ENCODE assay signal across 9 mouse cellular contexts in the genomic region with DNA sequence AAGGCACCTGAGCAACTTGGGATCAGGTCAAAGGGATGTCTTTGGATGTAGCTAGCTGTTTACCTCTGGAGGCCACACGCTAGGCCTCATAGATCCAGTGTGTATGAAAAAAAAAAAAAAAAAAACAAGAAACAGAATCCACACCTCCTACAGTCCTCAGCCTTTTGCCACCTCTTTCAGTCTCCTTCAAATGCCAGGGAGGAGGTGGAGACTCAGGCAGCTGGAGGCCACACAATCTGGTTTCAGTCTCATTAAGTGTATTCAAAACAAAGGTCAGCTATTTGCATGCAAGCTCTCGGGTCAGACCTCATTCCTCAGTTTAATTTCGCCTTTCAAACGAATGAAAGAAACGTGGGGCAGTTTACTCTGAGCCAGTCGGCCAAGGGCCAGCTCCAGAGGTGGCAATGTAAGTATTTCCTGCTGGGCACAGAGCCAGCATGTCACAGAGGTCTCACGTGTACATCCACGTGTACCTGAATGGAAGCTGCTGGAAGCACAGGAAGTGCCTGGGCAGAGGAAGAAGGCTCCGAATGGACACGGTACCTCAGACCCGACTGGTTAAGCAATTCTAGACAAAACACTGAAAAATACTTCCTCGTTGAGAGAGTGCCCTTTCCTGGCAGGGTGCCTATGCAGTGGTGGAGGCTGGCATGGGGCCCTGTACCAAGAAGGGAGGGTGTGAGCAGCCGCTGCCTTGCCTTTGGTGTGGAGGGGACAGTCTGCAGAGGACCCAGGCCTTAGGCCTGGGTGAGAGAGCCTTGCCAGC.
DNase-seq lines count a peak whose midpoint lies in the region; ATAC-seq lines count a peak whose summit lies in the region.
"Had no signal": no experiment of that assay in that cellular context is flagged by ENCODE, and none has a peak within 500 bp of the region (broad histone marks: within the 10 kb centered on the region; RNA-seq: fewer than 3 reads in every experiment).

No protein-coding gene starts in this region.

- H3K4me1 ChIP-seq in hindbrain, embryonic 16.5 days (ENCODE audit: control insufficient read depth, insufficient read depth, low read depth, low read length), result peaks cover 42% of the 10 kb centered on the region

- no peak overlapping the region for H3K4me2 ChIP-seq in hindbrain, embryonic 16.5 days (ENCODE audit: low read length)

- H3K9me3 ChIP-seq in hindbrain, embryonic 16.5 days (ENCODE audit: control insufficient read depth, low read length), result no peaks in the 10 kb centered on the region

- peak overlapping the region; percentile 49 for H3K27ac ChIP-seq in hindbrain, embryonic 16.5 days (ENCODE audit: low read depth, low read length)

- no peaks in the 10 kb centered on the region for H3K36me3 ChIP-seq in hindbrain, embryonic 16.5 days (ENCODE audit: control insufficient read depth, insufficient read depth, low read length)

- no peak overlapping the region for H3K4me3 ChIP-seq in hindbrain, embryonic 16.5 days (ENCODE audit: low read length)
- H3K4me3 ChIP-seq: erythroblast, embryonic 14.5 days had no signal

- no peaks in the 10 kb centered on the region for H3K27me3 ChIP-seq in hindbrain, embryonic 16.5 days (replicated peaks; ENCODE audit: control insufficient read depth, insufficient read depth, low read length)

- no peak for ATAC-seq in cerebellum, adult (ENCODE audit: insufficient number of reproducible peaks, low FRiP score, low TSS enrichment)
- ATAC-seq in hindbrain, embryonic 16.5 days, result peak; percentile 46

- 19% methylated on average over 13 of the region's 13 CpGs for WGBS in hindbrain, embryonic 16.5 days

- 0 out of 2 replicates have a peak overlapping the region, but pooled peaks have one; percentile 9 for H3K9ac ChIP-seq in hindbrain, embryonic 16.5 days (ENCODE audit: low read depth, low read length)

- peak; percentile 23 for DNase-seq in cerebellum, adult 11 months
- DNase-seq in cerebellum, postnatal 10 days, result peak; percentile 75 to 79
- peak; percentile 60 for DNase-seq in gastrocnemius, postnatal 10 days
- DNase-seq in layer of hippocampus, postnatal 36 days, result peak; percentile 67 to 68
- DNase-seq in mesoderm, embryonic 11.5 days (ENCODE audit: low read depth, low spot score), result peak; percentile 37
- DNase-seq in testis, postnatal 14 days (ENCODE audit: low spot score), result peak; percentile 64

Comparison
In these comparisons a context has a peak if more than half of its experiments do, and no peak if none do; other contexts are left out.
1. DNase-seq: peak in every context shown above with its lines; median percentile 77 in cerebellum, postnatal 10 days; 68 in layer of hippocampus, postnatal 36 days; 64 in testis, postnatal 14 days; 60 in gastrocnemius, postnatal 10 days; 37 in mesoderm, embryonic 11.5 days; 23 in cerebellum, adult 11 months.